Mouse (Mus musculus) MEL (cell line): Measurements from ENCODE around the gene Olfr1214. TPM values are rescaled to one million over a fixed set of nuclear protein-coding genes. Genes with fewer than 3 reads are reported as not detected.

Experiments used
- DNase-seq: peaks from one replicate; pipeline ENCODE4 v3.0.0; 2011; ENCODE audit warnings: low read depth, low spot score
- H3K27ac ChIP-seq: 2 replicates; pipeline ENCODE4 v1.5.1; 2012; ENCODE audit warnings: low read depth, mild to moderate bottlenecking, control low read depth, low read length, moderate library complexity; ENCODE audit not compliant: control insufficient read depth
- H3K27me3 ChIP-seq, 2 experiments: fragments of 150-350 bp in 1 of 2; sonication (generic) in 1 of 2; 2 replicates each; pipeline ENCODE4 v1.6.1; 2012; ENCODE audit warnings: low read length in 2 of 2, mild to moderate bottlenecking in 2 of 2, improper control_type of control experiment in 1 of 2, moderate library complexity in 1 of 2; ENCODE audit not compliant: insufficient read depth in 2 of 2, control insufficient read depth in 1 of 2
- H3K36me3 ChIP-seq, 2 experiments: 2 replicates each; pipeline ENCODE4 v1.6.1; 2012 to 2014; ENCODE audit warnings: low read length in 2 of 2, improper control_type of control experiment in 1 of 2, inconsistent platforms in 1 of 2, mild to moderate bottlenecking in 1 of 2; ENCODE audit not compliant: insufficient read depth in 2 of 2, control insufficient read depth in 1 of 2
- H3K4me1 ChIP-seq, 2 experiments: fragments of 150-350 bp in 1 of 2; sonication (generic) in 1 of 2; 2 replicates each; pipeline ENCODE4 v1.6.1; 2012; ENCODE audit warnings: low read length in 2 of 2, improper control_type of control experiment in 1 of 2, mild to moderate bottlenecking in 1 of 2; ENCODE audit not compliant: insufficient read depth in 2 of 2, control insufficient read depth in 1 of 2
- H3K4me3 ChIP-seq, 2 experiments: fragments of 150-350 bp in 1 of 2; sonication (generic) in 1 of 2; 2 replicates each; pipeline ENCODE4 v1.5.1; 2012; ENCODE audit warnings: low read depth in 2 of 2, low read length in 2 of 2, mild to moderate bottlenecking in 2 of 2, moderate library complexity in 2 of 2, control low read depth in 1 of 2, improper control_type of control experiment in 1 of 2; ENCODE audit not compliant: control insufficient read depth in 1 of 2, insufficient read depth in 1 of 2
- H3K79me2 ChIP-seq: 2 replicates; pipeline ENCODE4 v1.6.1; 2012; ENCODE audit warnings: mild to moderate bottlenecking, low read length, moderate library complexity; ENCODE audit not compliant: control insufficient read depth, poor library complexity, insufficient read depth
- H3K9ac ChIP-seq: 2 replicates; pipeline ENCODE4 v1.6.1; 2012; ENCODE audit warnings: low read depth, mild to moderate bottlenecking, control low read depth, low read length, moderate library complexity; ENCODE audit not compliant: control insufficient read depth, poor library complexity, severe bottlenecking
- H3K9me3 ChIP-seq: fragments of 150-350 bp; sonication (generic); replicated peaks from 2 replicates; pipeline ENCODE4 v1.6.1; 2012; ENCODE audit warnings: mild to moderate bottlenecking, low read length, improper control_type of control experiment, moderate library complexity; ENCODE audit not compliant: insufficient read depth
- CHD1 ChIP-seq: IDR thresholded peaks from 2 replicates; pipeline ENCODE4 v1.6.1; 2012; ENCODE audit warnings: low read depth, mild to moderate bottlenecking, inconsistent platforms, low read length, improper control_type of control experiment
- CHD2 ChIP-seq: IDR thresholded peaks from 2 replicates; pipeline ENCODE4 v1.6.1; 2011; ENCODE audit warnings: low read length, improper control_type of control experiment
- CTCF ChIP-seq, 3 experiments: IDR thresholded peaks in 2 of 3; conservative IDR thresholded peaks in 1 of 3; 2 replicates each; pipeline ENCODE4 v1.5.1; 2011 to 2012; ENCODE audit warnings: low read length in 3 of 3, low read depth in 2 of 3, mild to moderate bottlenecking in 2 of 3, improper control_type of control experiment in 1 of 3, inconsistent platforms in 1 of 3, mixed read lengths in 1 of 3, moderate library complexity in 1 of 3; ENCODE audit not compliant: control insufficient read depth in 1 of 3, insufficient read depth in 1 of 3, poor library complexity in 1 of 3, severe bottlenecking in 1 of 3
- ETS1 ChIP-seq: IDR thresholded peaks from 2 replicates; pipeline ENCODE4 v1.6.1; 2012; ENCODE audit warnings: low read depth, mild to moderate bottlenecking, inconsistent platforms, low read length, improper control_type of control experiment, moderate library complexity
- GABPA ChIP-seq: IDR thresholded peaks from 2 replicates; pipeline ENCODE4 v1.6.1; 2012; ENCODE audit warnings: low read depth, mild to moderate bottlenecking, inconsistent platforms, low read length, improper control_type of control experiment, moderate library complexity
- GATA1 ChIP-seq: IDR thresholded peaks from 2 replicates; pipeline ENCODE4 v1.6.1; 2011; ENCODE audit warnings: low read depth, low read length, improper control_type of control experiment
- KAT2A ChIP-seq: conservative IDR thresholded peaks from 2 replicates; pipeline ENCODE4 v1.6.1; 2012; ENCODE audit warnings: low read depth, low read length, improper control_type of control experiment, inconsistent platforms
- MAFK ChIP-seq: IDR thresholded peaks from 2 replicates; pipeline ENCODE4 v1.6.1; 2011; ENCODE audit warnings: low read depth, mild to moderate bottlenecking, low read length, improper control_type of control experiment, borderline replicate concordance
- MAX ChIP-seq: IDR thresholded peaks from 2 replicates; pipeline ENCODE4 v1.6.1; 2011; ENCODE audit warnings: low read length, improper control_type of control experiment
- MAZ ChIP-seq: IDR thresholded peaks from 2 replicates; pipeline ENCODE4 v1.6.1; 2012; ENCODE audit warnings: low read depth, mild to moderate bottlenecking, inconsistent platforms, low read length, improper control_type of control experiment
- MXI1 ChIP-seq: IDR thresholded peaks from 2 replicates; pipeline ENCODE4 v1.6.1; 2011; ENCODE audit warnings: mild to moderate bottlenecking, low read depth, low read length, improper control_type of control experiment
- MYB ChIP-seq: IDR thresholded peaks from 2 replicates; pipeline ENCODE4 v1.6.1; 2011; ENCODE audit warnings: mild to moderate bottlenecking, low read depth, low read length, improper control_type of control experiment
- NELFE ChIP-seq: IDR thresholded peaks from 2 replicates; pipeline ENCODE4 v1.6.1; 2011; ENCODE audit warnings: low read depth, low read length, improper control_type of control experiment
- NRF1 ChIP-seq: IDR thresholded peaks from 2 replicates; pipeline ENCODE4 v1.6.1; 2014; ENCODE audit warnings: low read depth, mild to moderate bottlenecking, inconsistent platforms, low read length, improper control_type of control experiment, moderate library complexity; ENCODE audit not compliant: poor library complexity, insufficient read depth, severe bottlenecking
- POLR2A ChIP-seq, 2 experiments: IDR thresholded peaks; 2 replicates each; pipeline ENCODE4 v1.6.1; 2011 to 2012; ENCODE audit warnings: low read length in 2 of 2, mild to moderate bottlenecking in 2 of 2, control low read depth in 1 of 2, improper control_type of control experiment in 1 of 2, low read depth in 1 of 2, moderate library complexity in 1 of 2; ENCODE audit not compliant: control insufficient read depth in 1 of 2, insufficient read depth in 1 of 2, poor library complexity in 1 of 2
- POLR2AphosphoS2 ChIP-seq: IDR thresholded peaks from 2 replicates; pipeline ENCODE4 v1.6.1; 2011; ENCODE audit warnings: low read length, improper control_type of control experiment
- POLR2AphosphoS5 ChIP-seq: IDR thresholded peaks from 2 replicates; pipeline ENCODE4 v1.6.1; 2012; ENCODE audit warnings: low read depth, borderline replicate concordance, mild to moderate bottlenecking, inconsistent platforms, low read length, moderate library complexity, mixed read lengths
- SIN3A ChIP-seq: IDR thresholded peaks from 2 replicates; pipeline ENCODE4 v1.6.1; 2012; ENCODE audit warnings: low read length, improper control_type of control experiment, inconsistent platforms
- SMC3 ChIP-seq: IDR thresholded peaks from 2 replicates; pipeline ENCODE4 v1.6.1; 2011; ENCODE audit warnings: low read depth, low read length, improper control_type of control experiment
- TAL1 ChIP-seq: IDR thresholded peaks from 2 replicates; pipeline ENCODE4 v1.6.1; 2012; ENCODE audit warnings: mild to moderate bottlenecking, inconsistent platforms, low read length, moderate library complexity, mixed read lengths
- UBTF ChIP-seq: IDR thresholded peaks from 2 replicates; pipeline ENCODE4 v1.6.1; 2012; ENCODE audit warnings: low read depth, mild to moderate bottlenecking, inconsistent platforms, low read length, improper control_type of control experiment, moderate library complexity, borderline replicate concordance; ENCODE audit not compliant: insufficient read depth
- USF1 ChIP-seq: IDR thresholded peaks from 2 replicates; pipeline ENCODE4 v1.6.1; 2014; ENCODE audit warnings: low read depth, mild to moderate bottlenecking, inconsistent platforms, low read length, improper control_type of control experiment, moderate library complexity
- ZNF384 ChIP-seq: IDR thresholded peaks from 2 replicates; pipeline ENCODE4 v1.6.1; 2012; ENCODE audit warnings: low read depth, mild to moderate bottlenecking, inconsistent platforms, low read length, improper control_type of control experiment
- polyA plus RNA-seq, 2 experiments: library from polyadenylated mRNA; stranded (reverse) in 1 of 2; unstranded in 1 of 2; fragments of >175 nt in 1 of 2; fragments of >200 nt in 1 of 2; gene quantifications; 2 replicates each; pipeline versions ENCODE4 v1.2.1 to v1.2.4; 2012; ENCODE audit warnings: low replicate concordance in 2 of 2, low read depth in 1 of 2; ENCODE audit not compliant: insufficient read length in 2 of 2, insufficient read depth in 1 of 2, missing spikeins in 1 of 2
- total RNA-seq: library from RNA; depleted of rRNA; stranded (reverse); fragments of 300-350 nt; gene quantifications from 2 replicates; pipeline ENCODE4 v1.2.3, GENCODE M21; 2012

Olfr1214 gene
- total and polyA plus RNA-seq, 3 experiments, result not detected

- TF ChIP-seq UBTF, result no peak
- no peak for TF ChIP-seq NELFE
- no peak for TF ChIP-seq KAT2A
- TF ChIP-seq MAZ, result no peak
- TF ChIP-seq MXI1, result no peak
- no peak for TF ChIP-seq MAX
- no peak for TF ChIP-seq POLR2A (IDR thresholded peaks at IDR 0.05; ENCODE audit: control insufficient read depth in 1 of 2, insufficient read depth in 1 of 2, low read depth in 1 of 2, low read length in 2 of 2, poor library complexity in 1 of 2)
- no peak for TF ChIP-seq POLR2AphosphoS2
- no peak for TF ChIP-seq CHD2
- no peak for DNase-seq
- no peaks in the 10 kb centered on the region for H3K79me2 ChIP-seq
- H3K27ac ChIP-seq, result no peak within 1 kb of the TSS
- H3K4me1 ChIP-seq, result no peaks in the 10 kb centered on the region
- H3K27me3 ChIP-seq, result no peaks in the 10 kb centered on the region
- no peak within 1 kb of the TSS for H3K9ac ChIP-seq
- H3K4me3 ChIP-seq, result no peak within 1 kb of the TSS
- H3K36me3 ChIP-seq, result no peaks in the 10 kb centered on the region
- no peaks in the 10 kb centered on the region for H3K9me3 ChIP-seq
Observed at GRCm38 (mm10) chr2:89018240-89018639, 25.8 kb upstream of the Olfr1214 start, which contains the start of gene Olfr1216. Olfr1216 (minus strand) TSS chr2:89018340.

- Histone ChIP-seq H3K27me3 (no peaks in the 10 kb centered on the region), H3K4me1 (no peaks in the 10 kb centered on the region), H3K36me3 (no peaks in the 10 kb centered on the region), H3K27ac (no peak within 1 kb of the TSS), H3K79me2 (no peaks in the 10 kb centered on the region), H3K4me3 (no peak within 1 kb of the TSS), H3K9me3 (no peaks in the 10 kb centered on the region), H3K9ac (no peak within 1 kb of the TSS)
- no peak for TF ChIP-seq SIN3A
- no peak for TF ChIP-seq SMC3
- no peak for TF ChIP-seq ETS1
- no peak for TF ChIP-seq USF1
- TF ChIP-seq TAL1, result no peak
- no peak for TF ChIP-seq MAZ
- no peak for TF ChIP-seq CTCF (IDR thresholded peaks at IDR 0.05 in 2 of 3, conservative IDR thresholded peaks at IDR 0.05 in 1 of 3; ENCODE audit: control insufficient read depth in 1 of 3, insufficient read depth in 1 of 3, low read depth in 2 of 3, low read length in 3 of 3, poor library complexity in 1 of 3, severe bottlenecking in 1 of 3)
- TF ChIP-seq POLR2AphosphoS5, result no peak
- TF ChIP-seq NRF1, result no peak
- DNase-seq, result no peak
Observed at GRCm38 (mm10) chr2:89006873-89007272, 14.4 kb upstream of the Olfr1214 start, which contains the start of gene Olfr1215. Olfr1215 (minus strand) TSS chr2:89006973.

GRCm38 (mm10) chr2:88980181-88980580 lies 12.3 kb downstream of the Olfr1214 start, which contains the start of gene Gm13762:
Gm13762 (minus strand) TSS chr2:88980281.
- H3K4me1 ChIP-seq, result no peaks in the 10 kb centered on the region
- H3K27ac ChIP-seq, result no peak within 1 kb of the TSS
- no peaks in the 10 kb centered on the region for H3K27me3 ChIP-seq
- no peaks in the 10 kb centered on the region for H3K9me3 ChIP-seq
- no peak for DNase-seq
- H3K4me3 ChIP-seq, result no peak within 1 kb of the TSS
- TF ChIP-seq GATA1 (no peak), CHD1 (no peak), UBTF (no peak), MYB (no peak), CTCF (IDR thresholded peaks at IDR 0.05 in 2 of 3, conservative IDR thresholded peaks at IDR 0.05 in 1 of 3; ENCODE audit: control insufficient read depth in 1 of 3, insufficient read depth in 1 of 3, low read depth in 2 of 3, low read length in 3 of 3, poor library complexity in 1 of 3, severe bottlenecking in 1 of 3) (no peak), ZNF384 (no peak), GABPA (no peak), MAFK (no peak)
- TF ChIP-seq, all 39 proteins: peak for 0
- H3K36me3 ChIP-seq, result no peaks in the 10 kb centered on the region
- no peaks in the 10 kb centered on the region for H3K79me2 ChIP-seq
- no peak within 1 kb of the TSS for H3K9ac ChIP-seq
